Mouse (Mus musculus): ENCODE measurements around the gene Med13l.
A peak's percentile ranks its signal among the peaks of the same experiment; 100 is the strongest.

Gene Med13l

GRCm38 (mm10) chr5:118751446-118752179 lies 191.1 kb downstream of the Med13l start:
- DNase-seq = no peak

- DNase-seq = no peak
Measured at GRCm38 (mm10) chr5:118752868-118753267, 192.4 kb downstream of the Med13l start.

GRCm38 (mm10) chr5:118753471-118754044 lies 193.1 kb downstream of the Med13l start:
- peak; percentile 57 to 59 for DNase-seq

- DNase-seq = peak; percentile 48 to 51
Measured at GRCm38 (mm10) chr5:118754191-118754759, 193.8 kb downstream of the Med13l start.

- peak; percentile 47 to 61 for DNase-seq
Measured at GRCm38 (mm10) chr5:118756078-118756477, 195.6 kb downstream of the Med13l start.

GRCm38 (mm10) chr5:118757396-118758301 lies 197.2 kb downstream of the Med13l start:
- no peak for DNase-seq

- no peak for DNase-seq
Measured at GRCm38 (mm10) chr5:118760986-118761385, 200.5 kb downstream of the Med13l start.

GRCm38 (mm10) chr5:118762499-118763185 lies 202.2 kb downstream of the Med13l start:
- DNase-seq = no peak

- peak; percentile 46 to 49 for DNase-seq
Measured at GRCm38 (mm10) chr5:118763353-118763752, 202.9 kb downstream of the Med13l start.

GRCm38 (mm10) chr5:118769143-118769542 lies 208.7 kb downstream of the Med13l start:
- DNase-seq = no peak

GRCm38 (mm10) chr5:118773866-118774265 lies 213.4 kb downstream of the Med13l start:
- peak in 1 of 2 experiments; percentile 39 for DNase-seq

- DNase-seq = no peak
Measured at GRCm38 (mm10) chr5:118776396-118776795, 215.9 kb downstream of the Med13l start.

- DNase-seq = peak; percentile 70 to 84
Measured at GRCm38 (mm10) chr5:118781598-118781997, 221.1 kb downstream of the Med13l start.

GRCm38 (mm10) chr5:118782139-118782538 lies 221.7 kb downstream of the Med13l start:
- DNase-seq = no peak

- no peak for DNase-seq
Measured at GRCm38 (mm10) chr5:118789226-118789625, 228.7 kb downstream of the Med13l start.

- DNase-seq = no peak
Measured at GRCm38 (mm10) chr5:118789776-118790175, 229.3 kb downstream of the Med13l start.

- DNase-seq = no peak
Measured at GRCm38 (mm10) chr5:118797811-118798210, 237.3 kb downstream of the Med13l start.

- no peak for DNase-seq
Measured at GRCm38 (mm10) chr5:118801592-118801991, 241.1 kb downstream of the Med13l start.

GRCm38 (mm10) chr5:118802036-118802435 lies 241.6 kb downstream of the Med13l start:
- no peak for DNase-seq

GRCm38 (mm10) chr5:118808946-118809345 lies 248.5 kb downstream of the Med13l start:
- DNase-seq = no peak

- no peak for DNase-seq
Measured at GRCm38 (mm10) chr5:118809588-118809987, 249.1 kb downstream of the Med13l start.

GRCm38 (mm10) chr5:118811690-118812089 lies 251.2 kb downstream of the Med13l start:
- no peak for DNase-seq

Data from cerebellum, adult 18-20 months (tissue).